Mouse (Mus musculus) forebrain, embryonic 15.5 days (tissue): Measurements from ENCODE around the gene Egr2. TPM values are rescaled to one million over a fixed set of nuclear protein-coding genes. Genes with fewer than 3 reads are reported as not detected.

Experiments used
- ATAC-seq: fragments of 200-750 bp; cut with Nextera tagmentation; replicated peaks from 2 replicates; pipeline ENCODE4 v1.8.0; 2017; ENCODE audit warnings: mild to moderate bottlenecking, moderate TSS enrichment, moderate library complexity
- H3K27ac ChIP-seq: fragments of 300-500 bp; sonication (generic); replicated peaks from 2 replicates; pipeline ENCODE4 v1.5.1; 2015; ENCODE audit warnings: mild to moderate bottlenecking, inconsistent platforms
- H3K27me3 ChIP-seq: fragments of 300-500 bp; sonication (generic); 2 replicates; pipeline ENCODE4 v1.6.1; 2015; ENCODE audit warnings: inconsistent platforms
- H3K36me3 ChIP-seq: fragments of 300-500 bp; sonication (generic); 2 replicates; pipeline ENCODE4 v1.6.1; 2015; ENCODE audit warnings: mild to moderate bottlenecking, inconsistent platforms
- H3K4me1 ChIP-seq: fragments of 300-500 bp; sonication (generic); 2 replicates; pipeline ENCODE4 v1.6.1; 2015; ENCODE audit warnings: inconsistent platforms
- H3K4me2 ChIP-seq: fragments of 300-500 bp; sonication (generic); replicated peaks from 2 replicates; pipeline ENCODE4 v1.6.1; 2015; ENCODE audit warnings: mild to moderate bottlenecking, inconsistent platforms
- H3K4me3 ChIP-seq: fragments of 300-500 bp; sonication (generic); 2 replicates; pipeline ENCODE4 v1.5.1; 2015; ENCODE audit warnings: mild to moderate bottlenecking, inconsistent platforms
- H3K9ac ChIP-seq: fragments of 300-500 bp; sonication (generic); replicated peaks from 2 replicates; pipeline ENCODE4 v1.6.1; 2015; ENCODE audit warnings: mild to moderate bottlenecking, inconsistent platforms
- H3K9me3 ChIP-seq: fragments of 300-500 bp; sonication (generic); 2 replicates; pipeline ENCODE4 v1.6.1; 2016; ENCODE audit warnings: inconsistent platforms
- WGBS: fragments of 180-500 bp; shearing (Covaris S2); methylation state at CpG from one replicate; pipeline ENCODE4 v1.1.7; 2015; ENCODE audit warnings: mixed read lengths; 5-methylcytosine and 5-hydroxymethylcytosine counted together
- polyA plus RNA-seq: library from polyadenylated mRNA; unstranded; fragments of >200 nt; fragmentation: Nextera tagmentation; extraction: Ambion mirVana; gene quantifications from 2 replicates; pipeline ENCODE4 v1.2.1, GENCODE M21; 2015

The Egr2 gene
- polyA plus RNA-seq, result 0.29 TPM in 2 replicates

DNA sequence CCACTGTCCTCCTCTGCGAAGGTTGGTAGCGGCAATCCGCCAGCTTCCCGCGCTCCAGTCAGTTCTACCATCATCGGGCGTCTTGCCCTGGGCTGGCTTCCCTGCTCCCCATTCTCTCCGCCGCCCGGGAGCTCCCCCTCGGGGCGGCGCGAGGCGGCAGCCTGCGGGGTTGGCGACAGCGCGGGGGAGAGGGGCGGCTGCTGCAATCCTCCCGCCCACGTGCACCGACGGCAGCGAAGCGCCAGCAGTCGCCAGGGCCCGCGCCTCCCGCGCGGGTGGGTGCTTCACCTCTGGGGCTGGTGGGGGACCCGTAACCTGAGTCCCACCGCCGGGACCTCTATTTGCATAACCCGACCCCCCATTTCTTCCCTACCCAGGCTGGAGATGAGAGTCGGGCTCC, at the start of gene Egr2:
Egr2 (plus strand) TSS at position 220 of the 400 bp plus-strand sequence.
- peak within 1 kb of the TSS; percentile 22 for H3K9ac ChIP-seq

DNA sequence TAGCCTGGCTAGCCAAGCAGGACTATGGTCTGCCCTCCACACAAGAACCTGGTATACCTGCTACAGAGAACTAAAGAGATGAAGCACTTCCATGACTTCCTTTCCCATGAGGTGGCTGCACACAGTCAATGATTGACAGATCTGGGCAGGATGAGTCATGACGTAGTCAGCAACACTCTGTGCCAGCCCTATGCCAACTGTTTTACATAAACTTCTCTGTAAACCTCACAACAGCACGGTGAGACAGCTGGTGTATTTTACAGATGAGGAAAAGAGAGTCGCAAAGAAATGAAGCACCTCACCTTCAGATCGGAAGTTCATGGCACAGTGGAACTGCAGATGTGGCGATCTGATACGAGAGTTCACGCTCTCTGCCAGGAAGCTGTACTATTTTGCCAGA, 47.8 kb upstream of the Egr2 start:
- no peak overlapping the region for H3K27ac ChIP-seq
- no peaks in the 10 kb centered on the region for H3K36me3 ChIP-seq
- H3K9ac ChIP-seq, result no peak overlapping the region
- H3K4me3 ChIP-seq, result no peak overlapping the region
- 87% methylated on average over 7 of the region's 7 CpGs for WGBS
- ATAC-seq, result peak; percentile 55; the same call in 1 of the 2 replicates
- no peaks in the 10 kb centered on the region for H3K9me3 ChIP-seq
- H3K4me1 ChIP-seq, result peaks cover 3% of the 10 kb centered on the region; the same call in 1 of the 2 replicates
- H3K4me2 ChIP-seq, result no peak overlapping the region
- H3K27me3 ChIP-seq, result no peaks in the 10 kb centered on the region

More for the DNA sequence above, at the start of gene Egr2:
- H3K36me3 ChIP-seq, result no peaks in the 10 kb centered on the region
- peak within 1 kb of the TSS; percentile 89 for H3K4me2 ChIP-seq
- H3K4me3 ChIP-seq, result peak within 1 kb of the TSS; percentile 50
- under 1% methylated on average over 36 of the region's 37 CpGs for WGBS
- peaks cover 44% of the 10 kb centered on the region for H3K4me1 ChIP-seq
- H3K27ac ChIP-seq, result no peak within 1 kb of the TSS
- peaks cover 91% of the 10 kb centered on the region for H3K27me3 ChIP-seq
- H3K9me3 ChIP-seq, result no peaks in the 10 kb centered on the region
- ATAC-seq, result no peak

DNA sequence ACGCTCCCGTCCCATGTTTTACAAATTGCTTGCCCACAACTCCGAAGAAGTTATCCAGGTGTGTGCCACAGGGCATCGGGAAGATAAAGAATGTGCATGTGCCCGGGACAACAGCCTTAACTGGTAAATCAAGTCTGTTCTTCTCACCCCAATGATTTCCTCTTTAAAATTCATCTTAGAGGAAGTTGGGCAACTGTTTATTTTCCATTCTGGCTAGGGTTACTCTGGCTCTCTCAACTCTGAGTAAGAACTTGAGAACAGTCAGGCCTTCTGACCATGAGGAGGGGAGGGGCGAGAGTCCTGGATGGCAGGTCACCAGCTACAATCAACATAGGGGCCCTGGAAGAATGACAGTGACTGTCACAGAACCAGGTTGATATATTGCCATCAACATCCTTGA, 45.4 kb upstream of the Egr2 start:
- Histone ChIP-seq H3K9me3 (no peaks in the 10 kb centered on the region), H3K27ac (no peak overlapping the region), H3K9ac (no peak overlapping the region), H3K36me3 (no peaks in the 10 kb centered on the region), H3K4me3 (no peak overlapping the region), H3K27me3 (no peaks in the 10 kb centered on the region), H3K4me1 (no peaks in the 10 kb centered on the region), H3K4me2 (no peak overlapping the region)
- ATAC-seq, result no peak
- 93% methylated on average over 6 of the region's 6 CpGs for WGBS

DNA sequence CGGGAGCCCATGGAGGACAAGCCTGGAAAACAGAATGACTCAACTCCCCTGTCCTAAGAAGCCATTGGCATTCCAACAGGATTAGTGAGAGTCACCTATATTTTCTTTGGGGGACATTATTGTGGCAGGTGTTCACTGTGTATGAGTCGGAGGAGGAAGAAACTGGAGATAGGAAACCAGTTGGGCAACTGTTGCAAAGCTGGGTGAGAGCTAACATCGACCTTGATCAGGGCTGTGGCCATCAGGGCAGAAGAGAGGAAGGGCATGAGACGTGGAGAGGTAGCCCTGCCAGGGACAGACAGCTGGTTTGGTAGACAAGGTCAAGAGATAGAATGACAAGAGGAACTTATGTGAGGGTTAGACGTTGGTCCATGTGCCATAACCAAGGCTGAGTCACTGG, 44.6 kb upstream of the Egr2 start:
- Histone ChIP-seq H3K9ac (no peak overlapping the region), H3K9me3 (no peaks in the 10 kb centered on the region), H3K36me3 (no peaks in the 10 kb centered on the region), H3K4me2 (no peak overlapping the region), H3K4me1 (no peaks in the 10 kb centered on the region), H3K27me3 (no peaks in the 10 kb centered on the region), H3K4me3 (no peak overlapping the region), H3K27ac (no peak overlapping the region)
- no peak for ATAC-seq
- WGBS, result 88% methylated on average over 5 of the region's 5 CpGs

DNA sequence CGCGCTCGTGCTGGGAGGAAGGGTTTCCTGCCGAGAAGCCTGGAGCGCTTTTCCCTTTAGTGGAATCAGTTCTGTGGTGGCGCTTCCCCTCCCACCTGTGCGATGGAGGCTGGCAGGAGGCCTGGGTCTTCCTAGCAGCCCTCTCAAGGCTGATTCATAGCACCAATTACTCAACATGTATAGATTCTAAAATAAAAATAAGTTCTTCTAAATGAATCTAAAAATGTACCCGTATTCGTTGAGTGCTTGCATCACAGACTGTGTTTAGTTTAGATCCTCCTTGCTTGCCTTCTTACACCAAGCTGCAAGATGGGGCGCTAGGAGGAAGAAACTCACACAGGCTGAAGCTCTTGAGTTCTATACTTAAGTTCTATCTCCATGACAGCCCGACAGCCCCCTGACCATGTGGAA, 43.1 kb upstream of the Egr2 start:
- Histone ChIP-seq H3K9me3 (no peaks in the 10 kb centered on the region), H3K27me3 (no peaks in the 10 kb centered on the region), H3K4me3 (no peak overlapping the region), H3K27ac (no peak overlapping the region), H3K36me3 (no peaks in the 10 kb centered on the region), H3K4me1 (no peaks in the 10 kb centered on the region), H3K9ac (no peak overlapping the region), H3K4me2 (no peak overlapping the region)
- 79% methylated on average over 11 of the region's 11 CpGs for WGBS
- ATAC-seq, result no peak

DNA sequence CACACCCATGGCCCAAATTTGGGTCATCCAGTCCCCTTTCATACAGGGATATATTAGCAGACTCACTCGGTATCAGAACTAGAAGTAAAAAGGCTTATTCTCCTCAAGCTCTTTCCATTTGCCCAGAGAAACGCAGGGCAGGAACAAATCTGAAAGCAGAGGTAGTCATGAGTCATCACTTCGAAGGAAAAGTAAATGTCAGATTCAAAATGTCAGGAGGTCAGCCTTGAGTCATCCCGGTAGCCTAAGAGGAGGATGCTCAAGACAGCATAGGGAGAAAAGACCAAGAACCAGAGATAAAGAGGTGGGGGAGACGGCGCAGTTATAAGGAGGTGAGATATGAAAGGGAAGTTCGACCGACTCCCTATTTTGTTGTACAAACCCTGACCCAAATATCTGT, 41.7 kb upstream of the Egr2 start:
- Histone ChIP-seq H3K9me3 (no peaks in the 10 kb centered on the region), H3K36me3 (no peaks in the 10 kb centered on the region), H3K4me2 (no peak overlapping the region), H3K9ac (no peak overlapping the region), H3K27ac (no peak overlapping the region), H3K4me3 (no peak overlapping the region), H3K4me1 (no peaks in the 10 kb centered on the region), H3K27me3 (no peaks in the 10 kb centered on the region)
- no peak for ATAC-seq
- WGBS, result 92% methylated on average over 8 of the region's 8 CpGs

DNA sequence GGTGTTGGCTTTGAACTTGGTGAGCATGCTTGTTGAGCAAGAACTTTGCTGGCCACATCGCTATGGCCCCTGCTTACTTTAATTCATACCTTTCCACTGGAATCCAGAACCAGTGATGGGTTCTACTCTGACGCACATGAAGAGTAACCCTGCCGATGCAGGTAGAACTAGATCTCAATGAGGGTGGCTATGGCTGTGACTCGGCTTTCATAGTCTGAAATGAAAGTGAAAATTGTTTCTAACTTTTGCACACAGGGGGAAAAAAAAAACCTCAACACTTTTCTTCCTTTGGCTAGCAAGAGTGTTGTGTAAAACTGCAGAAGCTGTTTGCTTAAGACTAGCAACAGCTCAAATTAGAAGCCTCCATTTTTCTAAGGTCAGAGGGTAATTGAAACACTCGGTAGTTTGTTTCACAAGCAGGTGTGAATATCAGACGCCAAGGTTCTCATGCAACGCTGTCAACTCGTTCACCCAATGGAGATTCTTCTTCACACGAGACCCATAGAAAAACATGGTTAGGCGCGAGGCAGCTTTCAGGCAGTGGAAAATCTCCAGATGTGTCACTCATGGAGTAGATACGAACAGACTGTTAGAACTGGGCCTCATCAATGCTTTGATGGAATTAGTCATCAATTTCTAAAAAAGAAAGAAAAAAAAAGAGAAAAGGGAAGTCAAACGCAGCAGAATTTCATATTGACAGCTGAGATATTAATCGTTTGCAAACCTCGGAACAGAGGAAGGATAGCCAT, 38.0 kb upstream of the Egr2 start:
- 92% methylated on average over 15 of the region's 15 CpGs for WGBS

DNA sequence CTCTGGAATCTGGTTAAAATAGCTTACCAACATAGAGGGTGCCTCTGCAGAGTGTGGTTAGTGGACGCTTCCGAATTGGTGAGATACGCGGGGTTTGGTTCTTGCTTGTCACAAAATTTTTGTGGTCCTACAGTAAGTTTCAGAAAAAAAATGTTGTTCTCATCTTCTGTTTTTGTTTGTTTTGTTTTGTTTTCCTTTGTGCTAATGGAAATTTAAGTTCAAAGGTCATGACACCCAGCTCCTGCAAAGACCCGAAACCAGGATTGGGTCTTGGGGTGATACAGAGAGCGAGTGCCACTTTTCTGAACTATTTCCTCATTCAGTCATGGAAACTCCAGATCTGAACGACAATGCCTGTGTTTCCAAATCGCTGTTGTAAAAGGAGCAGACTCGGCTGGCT, 37.3 kb upstream of the Egr2 start:
- 91% methylated on average over 9 of the region's 9 CpGs for WGBS
- H3K27me3 ChIP-seq, result no peaks in the 10 kb centered on the region
- H3K36me3 ChIP-seq, result no peaks in the 10 kb centered on the region
- H3K9ac ChIP-seq, result no peak overlapping the region
- no peak overlapping the region for H3K27ac ChIP-seq
- no peaks in the 10 kb centered on the region for H3K9me3 ChIP-seq
- H3K4me1 ChIP-seq, result no peaks in the 10 kb centered on the region
- ATAC-seq, result no peak
- H3K4me2 ChIP-seq, result no peak overlapping the region
- no peak overlapping the region for H3K4me3 ChIP-seq

More for the DNA sequence above, 38.0 kb upstream of the Egr2 start:
- H3K36me3 ChIP-seq, result no peaks in the 10 kb centered on the region
- H3K9ac ChIP-seq, result no peak overlapping the region
- H3K4me3 ChIP-seq, result no peak overlapping the region
- no peak overlapping the region for H3K4me2 ChIP-seq
- no peak overlapping the region for H3K27ac ChIP-seq
- ATAC-seq, result no peak
- H3K27me3 ChIP-seq, result no peaks in the 10 kb centered on the region
- no peaks in the 10 kb centered on the region for H3K9me3 ChIP-seq
- H3K4me1 ChIP-seq, result no peaks in the 10 kb centered on the region

DNA sequence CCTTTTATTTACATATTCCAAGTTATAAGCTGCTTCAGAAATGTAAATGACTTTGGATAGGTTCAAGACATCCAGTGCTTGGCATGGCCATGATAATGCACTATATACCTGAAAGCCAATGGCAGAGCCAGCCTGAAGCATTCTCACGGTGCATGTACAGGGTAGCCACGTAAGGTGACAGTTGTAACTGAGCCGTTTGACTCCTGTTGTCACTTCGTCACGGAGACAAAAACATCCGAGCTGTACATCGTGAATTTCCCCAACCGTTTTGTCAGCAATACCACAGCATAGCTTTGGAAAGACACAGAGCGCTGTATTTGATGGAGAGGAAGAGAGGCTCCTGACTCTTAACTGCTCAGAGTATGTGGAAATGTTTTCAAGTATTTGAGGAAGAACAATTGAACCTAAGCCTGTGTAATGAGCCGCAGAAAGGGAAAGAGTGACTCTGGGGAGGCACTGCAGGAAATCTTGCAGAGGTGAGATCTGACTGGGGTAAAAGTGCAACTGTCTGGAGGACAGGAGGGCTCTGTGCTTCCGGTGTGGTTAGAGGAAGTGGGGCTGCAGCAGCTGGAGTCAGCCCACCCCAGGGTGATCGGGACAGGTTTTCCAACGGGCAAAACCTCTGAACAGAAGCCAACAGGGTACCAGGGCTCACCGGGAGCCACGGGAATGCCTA, 31.8 kb upstream of the Egr2 start:
- Histone ChIP-seq H3K4me1 (no peaks in the 10 kb centered on the region), H3K36me3 (no peaks in the 10 kb centered on the region), H3K9ac (no peak overlapping the region), H3K9me3 (no peaks in the 10 kb centered on the region), H3K4me3 (no peak overlapping the region), H3K27ac (no peak overlapping the region), H3K27me3 (no peaks in the 10 kb centered on the region), H3K4me2 (no peak overlapping the region)
- no peak for ATAC-seq
- 63% methylated on average over 15 of the region's 15 CpGs for WGBS

DNA sequence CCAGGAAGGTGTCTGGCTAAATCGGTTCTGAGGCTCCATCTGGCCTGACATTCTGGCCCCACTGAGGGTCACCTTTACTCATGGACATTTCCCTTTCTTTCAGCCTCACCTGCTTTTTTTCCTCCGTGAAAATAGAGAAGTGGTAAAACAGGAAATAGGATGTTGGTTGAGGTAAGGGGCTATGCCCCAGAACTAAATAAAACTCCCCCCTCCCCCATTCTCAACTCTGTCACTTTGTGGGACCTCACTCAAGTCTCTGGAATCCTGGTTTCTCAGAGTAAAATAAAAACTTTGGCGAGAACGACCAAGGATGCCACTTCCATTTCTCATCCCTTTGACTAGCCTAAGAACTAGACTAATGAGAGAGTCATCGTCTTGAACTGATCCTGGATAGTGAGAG, 31.2 kb upstream of the Egr2 start:
- Histone ChIP-seq H3K27ac (no peak overlapping the region), H3K4me3 (no peak overlapping the region), H3K9ac (no peak overlapping the region), H3K9me3 (no peaks in the 10 kb centered on the region), H3K4me2 (no peak overlapping the region), H3K27me3 (no peaks in the 10 kb centered on the region), H3K36me3 (no peaks in the 10 kb centered on the region), H3K4me1 (no peaks in the 10 kb centered on the region)
- WGBS, result 74% methylated on average over 5 of the region's 5 CpGs
- ATAC-seq, result no peak

DNA sequence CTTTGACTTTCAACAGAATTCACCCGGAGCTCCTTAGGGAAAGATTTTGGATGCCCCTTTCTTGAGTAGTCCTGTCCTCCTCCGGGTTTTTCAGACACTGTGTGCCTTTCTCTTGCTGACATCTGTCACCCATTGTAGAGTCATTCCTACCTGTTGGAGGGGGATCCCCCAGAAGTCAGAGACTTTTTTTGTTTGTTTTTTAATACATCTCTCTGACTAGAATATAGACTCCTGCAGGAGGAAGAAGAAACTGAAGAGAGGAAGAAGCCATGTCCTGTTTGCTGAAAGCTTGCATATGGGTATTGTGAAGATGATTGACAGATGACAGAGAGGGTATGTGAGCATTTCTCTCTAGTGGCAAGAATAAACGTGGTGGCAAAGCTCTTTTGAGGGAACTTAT, 30.0 kb upstream of the Egr2 start:
- Histone ChIP-seq H3K4me2 (no peak overlapping the region), H3K9ac (no peak overlapping the region), H3K4me1 (no peaks in the 10 kb centered on the region), H3K9me3 (no peaks in the 10 kb centered on the region), H3K4me3 (no peak overlapping the region), H3K27ac (no peak overlapping the region), H3K27me3 (no peaks in the 10 kb centered on the region), H3K36me3 (no peaks in the 10 kb centered on the region)
- ATAC-seq, result no peak
- WGBS, result 73% methylated on average over 3 of the region's 3 CpGs

DNA sequence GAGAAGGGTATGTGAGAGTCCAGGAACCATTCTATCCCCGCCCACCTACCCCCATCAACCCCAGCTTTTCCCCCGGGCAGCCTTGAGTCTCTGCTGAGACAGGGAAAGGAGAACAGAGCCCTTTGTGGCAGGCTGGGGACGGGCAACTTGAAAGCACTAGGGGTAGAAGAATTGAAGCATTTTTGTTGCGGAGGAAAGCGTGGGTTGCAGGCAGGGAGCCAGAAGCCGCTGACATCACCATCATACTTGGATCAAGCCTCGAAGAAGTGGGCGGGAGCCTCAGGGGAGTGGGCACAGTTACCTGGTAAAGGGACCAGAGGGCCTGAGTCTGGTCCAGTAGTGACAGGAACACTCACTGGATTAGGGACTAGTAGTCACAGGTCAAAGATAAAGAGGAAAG, 23.1 kb upstream of the Egr2 start:
- Histone ChIP-seq H3K9ac (no peak overlapping the region), H3K4me2 (no peak overlapping the region), H3K9me3 (no peaks in the 10 kb centered on the region), H3K36me3 (no peaks in the 10 kb centered on the region), H3K27me3 (no peaks in the 10 kb centered on the region), H3K4me1 (0 out of 2 replicates have a peak, but pooled peaks cover 3% of the 10 kb centered on the region), H3K27ac (no peak overlapping the region), H3K4me3 (no peak overlapping the region)
- WGBS, result 42% methylated on average over 8 of the region's 8 CpGs
- no peak for ATAC-seq
